Mouse (Mus musculus): ENCODE measurements around the gene Inpp4b.

DNA sequence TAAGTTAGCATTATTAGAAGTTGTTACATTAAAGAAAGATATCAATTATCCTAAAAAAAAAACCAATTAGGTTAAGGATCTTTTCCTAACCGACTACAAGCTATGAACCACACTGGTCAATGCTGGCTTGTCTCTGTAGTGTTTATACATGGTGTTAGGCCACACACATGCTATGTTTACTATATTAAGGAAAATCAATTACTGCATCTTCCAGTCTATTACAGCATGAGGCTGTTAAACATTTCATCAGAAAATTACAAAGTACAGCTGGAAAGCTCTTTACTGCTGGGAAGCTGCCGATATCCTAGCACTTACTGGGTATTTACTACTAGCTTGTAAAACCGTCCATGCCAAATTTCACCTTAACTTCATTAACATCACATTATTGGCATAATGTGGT, 653.9 kb downstream of the Inpp4b start:
- TF ChIP-seq CTCF (IDR thresholded peaks at IDR 0.05) (no peak), EP300 (IDR thresholded peaks at IDR 0.05; ENCODE audit: insufficient read depth, low read depth, low read length) (no peak), POLR2A (IDR thresholded peaks at IDR 0.05; ENCODE audit: insufficient read depth, low read depth, low read length) (no peak)
